ENCODE assay signal across 12 mouse cellular contexts in genomic region chr8:120302941-120303675, GRCm38 (mm10).
A peak's percentile ranks its signal among the peaks of the same experiment; 100 is the strongest.
DNase-seq lines count a peak whose midpoint lies in the region; ATAC-seq and TF ChIP-seq lines count a peak whose summit lies in the region.
"Had no signal": no experiment of that assay in that cellular context is flagged by ENCODE, and none has a peak within 500 bp of the region (broad histone marks: within the 10 kb centered on the region; RNA-seq: fewer than 3 reads in every experiment).

No protein-coding gene starts in this region.

- TF ChIP-seq CTCF in layer of hippocampus, adult 2 months (conservative IDR thresholded peaks at IDR 0.05) = no peak

- WGBS in embryonic facial prominence, embryonic 13.5 days = 41% methylated on average over 11 of the region's 11 CpGs
- 65% methylated on average over 11 of the region's 11 CpGs for WGBS in hindbrain, embryonic 14.5 days
- 63% methylated on average over 11 of the region's 11 CpGs for WGBS in neural tube, embryonic 13.5 days
- 77% methylated on average over 11 of the region's 11 CpGs for WGBS in kidney, embryonic 16.5 days
- 73% methylated on average over 11 of the region's 11 CpGs for WGBS in intestine, embryonic 15.5 days

- no peak for ATAC-seq in embryonic facial prominence, embryonic 13.5 days (ENCODE audit: insufficient number of reproducible peaks, insufficient read depth, low FRiP score, low TSS enrichment, low read depth)
- ATAC-seq in hindbrain, embryonic 14.5 days (ENCODE audit: low FRiP score) = no peak
- no peak for ATAC-seq in neural tube, embryonic 13.5 days (ENCODE audit: low read depth)
- ATAC-seq in kidney, embryonic 16.5 days (ENCODE audit: low FRiP score, low TSS enrichment) = no peak
- ATAC-seq in intestine, embryonic 15.5 days = no peak

- H3K27ac ChIP-seq in layer of hippocampus, adult 2 months = peak overlapping the region; percentile 90
- H3K27ac ChIP-seq in embryonic facial prominence, embryonic 13.5 days = peak overlapping the region; percentile 75
- H3K27ac ChIP-seq in hindbrain, embryonic 14.5 days = peak overlapping the region; percentile 70; the same call in 1 of the 2 replicates
- peak overlapping the region; percentile 75 for H3K27ac ChIP-seq in neural tube, embryonic 13.5 days (replicated peaks)
- no peak overlapping the region for H3K27ac ChIP-seq in kidney, embryonic 16.5 days (ENCODE audit: low read length)
- no peak overlapping the region for H3K27ac ChIP-seq in intestine, embryonic 15.5 days
- H3K27ac ChIP-seq: heart, embryonic 15.5 days had no signal

- no peaks in the 10 kb centered on the region for H3K9me3 ChIP-seq in embryonic facial prominence, embryonic 13.5 days
- H3K9me3 ChIP-seq in hindbrain, embryonic 14.5 days (ENCODE audit: control insufficient read depth, low read length) = no peaks in the 10 kb centered on the region
- no peaks in the 10 kb centered on the region for H3K9me3 ChIP-seq in neural tube, embryonic 13.5 days
- H3K9me3 ChIP-seq in kidney, embryonic 16.5 days (ENCODE audit: low read length) = no peaks in the 10 kb centered on the region
- no peaks in the 10 kb centered on the region for H3K9me3 ChIP-seq in intestine, embryonic 15.5 days
- H3K9me3 ChIP-seq: heart, embryonic 15.5 days had no signal

- H3K36me3 ChIP-seq in embryonic facial prominence, embryonic 13.5 days = no peaks in the 10 kb centered on the region
- no peaks in the 10 kb centered on the region for H3K36me3 ChIP-seq in hindbrain, embryonic 14.5 days (replicated peaks; ENCODE audit: control insufficient read depth, insufficient read depth)
- H3K36me3 ChIP-seq in neural tube, embryonic 13.5 days = no peaks in the 10 kb centered on the region
- H3K36me3 ChIP-seq in kidney, embryonic 16.5 days (ENCODE audit: insufficient read depth, low read length) = no peaks in the 10 kb centered on the region
- no peaks in the 10 kb centered on the region for H3K36me3 ChIP-seq in intestine, embryonic 15.5 days
- H3K36me3 ChIP-seq: heart, embryonic 15.5 days had no signal

- peaks cover 8% of the 10 kb centered on the region; the same call in 1 of the 2 replicates for H3K27me3 ChIP-seq in embryonic facial prominence, embryonic 13.5 days
- H3K27me3 ChIP-seq in hindbrain, embryonic 14.5 days (ENCODE audit: control insufficient read depth, insufficient read depth, low read length) = no peaks in the 10 kb centered on the region
- H3K27me3 ChIP-seq in neural tube, embryonic 13.5 days = no peaks in the 10 kb centered on the region
- peaks cover 6% of the 10 kb centered on the region; the same call in 1 of the 2 replicates for H3K27me3 ChIP-seq in kidney, embryonic 16.5 days (ENCODE audit: insufficient read depth, low read length)
- no peaks in the 10 kb centered on the region for H3K27me3 ChIP-seq in intestine, embryonic 15.5 days (replicated peaks)

- no peak overlapping the region for H3K4me3 ChIP-seq in layer of hippocampus, adult 2 months
- H3K4me3 ChIP-seq in embryonic facial prominence, embryonic 13.5 days = no peak overlapping the region
- H3K4me3 ChIP-seq in hindbrain, embryonic 14.5 days (replicated peaks; ENCODE audit: low read length) = no peak overlapping the region
- no peak overlapping the region for H3K4me3 ChIP-seq in neural tube, embryonic 13.5 days
- H3K4me3 ChIP-seq in kidney, embryonic 16.5 days (ENCODE audit: low read length) = no peak overlapping the region
- H3K4me3 ChIP-seq in intestine, embryonic 15.5 days (replicated peaks) = no peak overlapping the region
- H3K4me3 ChIP-seq: heart, embryonic 15.5 days had no signal

- peaks cover 78% of the 10 kb centered on the region for H3K4me1 ChIP-seq in embryonic facial prominence, embryonic 13.5 days
- peaks cover 58% of the 10 kb centered on the region for H3K4me1 ChIP-seq in hindbrain, embryonic 14.5 days (replicated peaks; ENCODE audit: control insufficient read depth, insufficient read depth, low read length)
- peaks cover 68% of the 10 kb centered on the region for H3K4me1 ChIP-seq in neural tube, embryonic 13.5 days (replicated peaks)
- H3K4me1 ChIP-seq in kidney, embryonic 16.5 days (ENCODE audit: insufficient read depth, low read length) = peaks cover 37% of the 10 kb centered on the region
- H3K4me1 ChIP-seq in intestine, embryonic 15.5 days (replicated peaks) = peaks cover 33% of the 10 kb centered on the region

- H3K9ac ChIP-seq in embryonic facial prominence, embryonic 13.5 days = 0 out of 2 replicates have a peak overlapping the region, but pooled peaks have one; percentile 57
- no peak overlapping the region for H3K9ac ChIP-seq in hindbrain, embryonic 14.5 days
- H3K9ac ChIP-seq in neural tube, embryonic 13.5 days = 0 out of 2 replicates have a peak overlapping the region, but pooled peaks have one; percentile 12
- no peak overlapping the region for H3K9ac ChIP-seq in kidney, embryonic 16.5 days (replicated peaks; ENCODE audit: low read length)
- H3K9ac ChIP-seq in intestine, embryonic 15.5 days = no peak overlapping the region
- H3K9ac ChIP-seq: heart, embryonic 15.5 days had no signal

- DNase-seq in layer of hippocampus, adult 2 months (ENCODE audit: low spot score in 2 of 2) = no peak
- no peak for DNase-seq in layer of hippocampus, postnatal 10 days (ENCODE audit: low spot score in 2 of 2)
- DNase-seq in hindbrain, embryonic 14.5 days (ENCODE audit: low spot score) = no peak
- DNase-seq in thymus, postnatal 14 days = no peak
- DNase-seq: adrenal gland, postnatal 14 days; cerebellum, adult 9-10 months; kidney, postnatal 14 days had no signal

- no peak overlapping the region for H3K4me2 ChIP-seq in embryonic facial prominence, embryonic 13.5 days
- no peak overlapping the region for H3K4me2 ChIP-seq in hindbrain, embryonic 14.5 days (replicated peaks)
- H3K4me2 ChIP-seq in neural tube, embryonic 13.5 days = no peak overlapping the region
- H3K4me2 ChIP-seq in kidney, embryonic 16.5 days (replicated peaks; ENCODE audit: low read depth, low read length) = no peak overlapping the region
- no peak overlapping the region for H3K4me2 ChIP-seq in intestine, embryonic 15.5 days (replicated peaks)
- H3K4me2 ChIP-seq: heart, embryonic 15.5 days had no signal

Comparison
In these comparisons a context has a peak if more than half of its experiments do, and no peak if none do; other contexts are left out.
1. H3K27ac ChIP-seq: peak in layer of hippocampus, adult 2 months (single experiment), embryonic facial prominence, embryonic 13.5 days (single experiment), hindbrain, embryonic 14.5 days (single experiment) and neural tube, embryonic 13.5 days (single experiment); none in kidney, embryonic 16.5 days (single experiment) and intestine, embryonic 15.5 days (single experiment).
2. H3K9ac ChIP-seq: peak in embryonic facial prominence, embryonic 13.5 days (single experiment) and neural tube, embryonic 13.5 days (single experiment); none in hindbrain, embryonic 14.5 days (single experiment), kidney, embryonic 16.5 days (single experiment) and intestine, embryonic 15.5 days (single experiment).